Mouse (Mus musculus): Measurements from ENCODE around the gene Eri3. TPM values are rescaled to one million over a fixed set of nuclear protein-coding genes. Genes with fewer than 3 reads are reported as not detected.
A peak's percentile ranks its signal among the peaks of the same experiment; 100 is the strongest.

The Eri3 gene
- polyA plus RNA-seq, 1 experiment from 2014 or later: 90.6 TPM

DNA sequence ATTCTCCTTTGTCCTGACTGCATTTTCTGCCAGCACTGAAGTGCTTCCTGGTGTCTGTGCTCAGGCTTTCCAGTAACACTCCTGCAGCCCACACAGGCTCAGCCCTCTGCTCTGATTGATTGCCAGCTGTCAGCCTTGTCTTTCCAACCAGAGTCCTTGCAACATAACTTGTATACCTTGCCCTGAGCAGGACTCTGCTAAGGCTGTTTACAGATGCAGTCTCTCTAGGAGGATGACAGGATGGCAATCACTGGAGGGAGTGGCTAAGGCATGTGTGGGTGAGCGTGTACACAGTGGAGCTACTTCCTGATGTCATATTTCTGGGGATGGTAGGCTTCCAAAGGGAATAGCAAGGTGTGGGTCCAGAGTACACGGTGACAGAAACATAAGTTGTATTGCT lies 95.7 kb downstream of the Eri3 start:
- Histone ChIP-seq H3K4me2 (ENCODE audit: low read depth, low read length) (no peak overlapping the region), H3K9me3 (ENCODE audit: control insufficient read depth, low read length) (no peaks in the 10 kb centered on the region), H3K36me3 (ENCODE audit: control insufficient read depth, insufficient read depth, low read length) (peaks cover 2% of the 10 kb centered on the region; the same call in 1 of the 2 replicates), H3K27me3 (replicated peaks; ENCODE audit: control insufficient read depth, insufficient read depth, low read length) (no peaks in the 10 kb centered on the region), H3K9ac (ENCODE audit: low read depth, low read length) (no peak overlapping the region), H3K27ac (ENCODE audit: low read length) (peak overlapping the region; percentile 45), H3K4me1 (ENCODE audit: control insufficient read depth, insufficient read depth, low read length) (peaks cover 30% of the 10 kb centered on the region), H3K4me3 (ENCODE audit: low read length) (no peak overlapping the region)
- 50% methylated on average over 2 of the region's 2 CpGs for WGBS
- ATAC-seq: peak; percentile 85

DNA sequence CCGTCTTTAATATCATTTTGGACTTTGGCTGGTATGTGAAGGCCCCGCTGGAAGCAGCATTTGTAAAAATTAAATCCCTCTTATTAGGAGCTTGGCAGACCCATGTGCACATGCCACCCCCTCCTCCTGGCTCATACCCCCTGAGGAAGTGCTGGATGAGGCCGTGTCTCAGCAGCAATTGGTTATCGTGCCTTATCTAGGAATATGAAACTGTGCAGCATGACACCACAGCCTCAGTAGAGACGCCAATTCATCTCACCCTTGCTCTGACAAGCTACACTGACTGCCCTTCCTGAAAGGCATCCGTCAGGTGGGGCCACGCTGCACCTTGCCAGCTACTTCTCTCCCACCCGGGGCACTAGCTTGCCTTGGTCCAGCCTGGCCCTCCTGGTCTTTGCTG lies 96.3 kb downstream of the Eri3 start:
- 63% methylated on average over 8 of the region's 8 CpGs for WGBS
- Histone ChIP-seq H3K9me3 (ENCODE audit: control insufficient read depth, low read length) (no peaks in the 10 kb centered on the region), H3K27me3 (replicated peaks; ENCODE audit: control insufficient read depth, insufficient read depth, low read length) (no peaks in the 10 kb centered on the region), H3K9ac (ENCODE audit: low read depth, low read length) (no peak overlapping the region), H3K27ac (ENCODE audit: low read length) (peak overlapping the region; percentile 45; the same call in 1 of the 2 replicates), H3K4me2 (ENCODE audit: low read depth, low read length) (no peak overlapping the region), H3K36me3 (ENCODE audit: control insufficient read depth, insufficient read depth, low read length) (peaks cover 2% of the 10 kb centered on the region; the same call in 1 of the 2 replicates), H3K4me1 (ENCODE audit: control insufficient read depth, insufficient read depth, low read length) (peaks cover 24% of the 10 kb centered on the region), H3K4me3 (ENCODE audit: low read length) (no peak overlapping the region)
- ATAC-seq: peak; percentile 17; the same call in 1 of the 2 replicates

DNA sequence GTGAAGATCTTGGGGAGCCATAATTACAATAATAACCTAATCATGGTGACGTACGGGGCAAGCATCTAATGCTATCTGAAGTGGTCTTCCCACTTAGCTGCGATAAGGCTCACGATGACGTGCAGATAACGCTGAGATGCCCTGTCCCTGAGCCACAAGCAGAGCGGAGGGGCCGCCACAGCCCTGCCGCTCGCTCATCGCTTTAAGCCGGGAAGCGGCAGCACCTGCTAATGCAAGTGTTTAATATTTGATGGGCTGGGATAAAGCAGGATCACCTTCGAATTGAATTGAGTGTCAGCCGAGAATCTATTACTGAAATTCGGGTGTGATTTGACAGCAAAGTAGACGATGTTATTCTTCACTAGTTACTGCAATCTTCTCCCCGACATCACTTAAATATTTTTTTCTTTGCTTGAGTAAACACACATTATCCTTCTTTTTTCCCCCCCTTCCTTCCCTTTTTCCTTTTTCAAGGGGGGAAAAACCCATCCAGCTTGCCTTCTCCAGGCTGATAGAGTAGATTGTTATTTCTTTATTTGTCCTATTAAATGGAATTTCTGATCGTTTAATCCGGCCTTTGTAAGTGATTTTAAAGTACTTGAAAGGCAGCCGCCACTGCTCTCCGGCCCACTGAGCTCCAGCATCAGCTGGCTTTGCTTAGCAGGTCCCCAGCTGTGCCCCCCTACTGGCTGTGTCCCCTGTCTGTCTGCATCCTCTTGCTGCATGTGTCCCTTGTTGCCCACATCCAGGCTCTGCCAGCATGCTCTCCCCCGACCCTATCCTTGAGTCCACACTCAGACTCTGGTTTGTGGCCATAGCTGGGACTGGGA lies 97.0 kb downstream of the Eri3 start:
- H3K4me2 ChIP-seq (ENCODE audit: low read depth, low read length): no peak overlapping the region
- 72% methylated on average over 23 of the region's 23 CpGs for WGBS

DNA sequence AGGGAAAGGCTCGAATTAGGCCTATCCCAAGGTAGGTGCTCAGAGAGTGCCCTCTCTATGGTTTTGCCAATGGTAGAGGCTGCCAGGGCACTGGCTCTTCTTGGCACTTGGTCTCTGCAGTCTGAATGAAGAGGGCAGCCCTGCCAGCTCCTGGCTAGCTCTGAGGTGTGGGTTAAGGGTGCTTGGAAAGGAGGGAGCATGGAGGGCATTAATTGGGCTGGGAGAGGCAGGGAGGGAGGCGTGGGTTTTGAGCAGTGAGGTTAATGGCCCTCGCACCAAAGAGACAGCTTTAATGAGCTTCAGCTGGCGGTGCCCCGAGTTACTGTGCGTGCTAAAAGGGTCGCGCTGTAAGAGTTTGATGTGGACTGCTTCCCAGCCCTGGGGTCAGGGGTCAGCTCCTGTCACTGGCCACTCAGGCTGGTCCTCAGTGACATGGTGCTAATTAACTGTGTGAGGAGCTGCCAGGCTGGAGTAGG lies 101.5 kb downstream of the Eri3 start:
- no peak overlapping the region for H3K4me2 ChIP-seq (ENCODE audit: low read depth, low read length)
- H3K4me1 ChIP-seq (ENCODE audit: control insufficient read depth, insufficient read depth, low read length): no peaks in the 10 kb centered on the region
- no peak overlapping the region for H3K9ac ChIP-seq (ENCODE audit: low read depth, low read length)
- WGBS: 55% methylated on average over 8 of the region's 8 CpGs
- no peak overlapping the region for H3K4me3 ChIP-seq (ENCODE audit: low read length)
- no peak for ATAC-seq
- no peaks in the 10 kb centered on the region for H3K27me3 ChIP-seq (replicated peaks; ENCODE audit: control insufficient read depth, insufficient read depth, low read length)
- H3K27ac ChIP-seq (ENCODE audit: low read length): no peak overlapping the region
- peaks cover 2% of the 10 kb centered on the region; the same call in 1 of the 2 replicates for H3K36me3 ChIP-seq (ENCODE audit: control insufficient read depth, insufficient read depth, low read length)
- H3K9me3 ChIP-seq (ENCODE audit: control insufficient read depth, low read length): no peaks in the 10 kb centered on the region

More for the DNA sequence above, 97.0 kb downstream of the Eri3 start:
- no peaks in the 10 kb centered on the region for H3K27me3 ChIP-seq (replicated peaks; ENCODE audit: control insufficient read depth, insufficient read depth, low read length)
- no peak overlapping the region for H3K27ac ChIP-seq (ENCODE audit: low read length)
- H3K9ac ChIP-seq (ENCODE audit: low read depth, low read length): no peak overlapping the region
- H3K36me3 ChIP-seq (ENCODE audit: control insufficient read depth, insufficient read depth, low read length): peaks cover 2% of the 10 kb centered on the region; the same call in 1 of the 2 replicates
- H3K4me3 ChIP-seq (ENCODE audit: low read length): no peak overlapping the region
- ATAC-seq: no peak
- H3K4me1 ChIP-seq (ENCODE audit: control insufficient read depth, insufficient read depth, low read length): peaks cover 22% of the 10 kb centered on the region
- H3K9me3 ChIP-seq (ENCODE audit: control insufficient read depth, low read length): no peaks in the 10 kb centered on the region

DNA sequence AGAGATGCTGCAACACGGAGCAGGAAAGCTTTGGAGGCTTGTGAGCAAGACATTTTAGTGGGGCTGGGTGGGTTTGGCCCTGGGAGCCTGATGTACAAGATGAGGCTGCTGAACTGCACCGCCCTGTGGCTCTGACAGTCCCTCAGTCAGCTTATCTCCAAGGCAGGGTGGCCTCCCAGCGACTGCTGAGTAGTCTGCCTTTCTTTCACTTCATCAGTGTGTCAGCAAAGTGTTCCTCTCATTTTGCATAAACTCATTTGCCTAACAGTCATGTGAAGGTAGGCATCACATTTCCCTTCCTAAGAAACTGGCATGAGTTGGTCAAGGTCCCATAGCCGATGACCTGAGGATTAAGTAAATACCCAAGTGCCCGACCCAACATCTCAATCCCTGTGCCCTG lies 102.6 kb downstream of the Eri3 start:
- H3K4me3 ChIP-seq (ENCODE audit: low read length): no peak overlapping the region
- H3K27ac ChIP-seq (ENCODE audit: low read length): no peak overlapping the region
- no peak for ATAC-seq
- H3K9me3 ChIP-seq (ENCODE audit: control insufficient read depth, low read length): no peaks in the 10 kb centered on the region
- H3K4me1 ChIP-seq (ENCODE audit: control insufficient read depth, insufficient read depth, low read length): no peaks in the 10 kb centered on the region
- peaks cover 2% of the 10 kb centered on the region; the same call in 1 of the 2 replicates for H3K36me3 ChIP-seq (ENCODE audit: control insufficient read depth, insufficient read depth, low read length)
- 62% methylated on average over 5 of the region's 5 CpGs for WGBS
- no peak overlapping the region for H3K4me2 ChIP-seq (ENCODE audit: low read depth, low read length)
- H3K9ac ChIP-seq (ENCODE audit: low read depth, low read length): no peak overlapping the region
- no peaks in the 10 kb centered on the region for H3K27me3 ChIP-seq (replicated peaks; ENCODE audit: control insufficient read depth, insufficient read depth, low read length)

DNA sequence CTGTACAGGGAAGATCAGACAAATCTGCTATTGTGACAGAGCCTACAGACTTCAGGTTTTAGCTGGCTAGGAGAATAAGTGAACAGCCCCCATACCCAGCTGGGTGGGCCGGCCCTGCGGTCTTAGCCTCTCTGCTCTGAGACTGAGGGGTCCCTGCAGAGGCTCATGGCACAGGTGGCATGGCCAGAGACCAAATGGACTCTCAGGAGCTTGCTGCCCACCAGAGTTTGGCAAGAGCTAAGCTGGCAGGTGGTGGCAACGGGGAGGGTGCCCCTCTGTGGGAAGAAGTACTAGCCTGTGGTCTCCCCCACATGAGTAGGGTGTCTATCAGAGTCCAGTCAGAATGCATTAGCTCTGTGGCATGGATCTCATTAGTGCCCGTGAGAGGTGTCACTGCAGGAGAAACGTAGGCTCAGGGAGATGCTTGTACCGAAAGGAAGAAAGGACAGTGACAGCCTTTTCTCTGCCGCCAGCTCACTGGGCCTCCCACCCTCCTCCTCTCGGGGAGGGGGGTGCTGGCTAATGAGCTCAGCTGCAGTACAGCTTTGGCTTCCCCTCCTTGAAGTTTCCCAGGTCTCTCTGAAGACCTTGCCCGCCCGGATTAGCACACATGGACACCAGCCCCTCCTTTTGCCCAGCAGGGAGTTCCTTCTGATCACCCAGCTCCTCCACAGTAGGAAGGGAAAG lies 104.0 kb downstream of the Eri3 start:
- Histone ChIP-seq H3K4me3 (ENCODE audit: low read length) (no peak overlapping the region), H3K27ac (ENCODE audit: low read length) (no peak overlapping the region), H3K4me1 (ENCODE audit: control insufficient read depth, insufficient read depth, low read length) (0 out of 2 replicates have a peak, but pooled peaks cover 10% of the 10 kb centered on the region), H3K9ac (ENCODE audit: low read depth, low read length) (no peak overlapping the region), H3K27me3 (replicated peaks; ENCODE audit: control insufficient read depth, insufficient read depth, low read length) (no peaks in the 10 kb centered on the region), H3K9me3 (ENCODE audit: control insufficient read depth, low read length) (no peaks in the 10 kb centered on the region), H3K4me2 (ENCODE audit: low read depth, low read length) (no peak overlapping the region), H3K36me3 (ENCODE audit: control insufficient read depth, insufficient read depth, low read length) (no peaks in the 10 kb centered on the region)
- 46% methylated on average over 10 of the region's 10 CpGs for WGBS
- ATAC-seq: no peak

DNA sequence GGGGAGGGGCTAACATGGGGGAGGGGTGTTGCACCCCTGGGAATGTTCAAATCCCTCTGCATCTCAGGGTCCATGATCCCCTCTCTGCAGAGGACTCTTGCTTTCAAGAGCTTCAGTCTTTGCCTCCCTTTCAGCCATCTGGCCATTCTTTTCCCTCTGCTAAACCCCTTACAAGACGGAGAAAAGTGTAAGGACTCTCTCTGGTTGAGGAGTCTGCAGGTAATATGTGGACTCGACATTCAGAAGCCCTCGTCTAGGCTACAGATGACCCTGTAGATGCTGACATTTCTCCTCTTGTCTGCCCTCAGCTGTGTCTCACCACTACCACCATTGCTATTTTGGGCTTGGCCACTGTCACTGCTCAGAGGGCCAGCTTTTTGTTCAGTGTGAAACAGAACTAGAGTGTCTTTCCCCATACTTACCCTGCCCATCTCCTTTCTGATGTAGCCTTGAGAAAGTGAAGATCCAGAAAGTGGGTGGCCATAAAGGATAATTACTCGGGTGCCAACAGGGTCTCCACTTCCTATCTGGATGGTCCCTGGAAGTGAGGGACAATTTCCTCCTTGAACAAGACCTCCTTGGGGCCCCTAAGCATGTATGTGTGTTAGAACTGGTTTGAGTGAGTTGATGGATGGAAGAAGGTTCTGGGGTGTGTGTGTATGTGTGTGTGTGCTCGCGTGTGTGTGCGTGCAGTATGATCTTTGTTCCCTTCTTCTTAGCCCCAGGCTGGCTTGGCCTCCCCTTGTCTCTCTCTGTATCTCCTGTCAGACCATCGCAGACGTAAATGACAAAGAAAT lies 104.7 kb downstream of the Eri3 start:
- Histone ChIP-seq H3K36me3 (ENCODE audit: control insufficient read depth, insufficient read depth, low read length) (no peaks in the 10 kb centered on the region), H3K9ac (ENCODE audit: low read depth, low read length) (no peak overlapping the region), H3K4me1 (ENCODE audit: control insufficient read depth, insufficient read depth, low read length) (0 out of 2 replicates have a peak, but pooled peaks cover 10% of the 10 kb centered on the region), H3K4me2 (ENCODE audit: low read depth, low read length) (no peak overlapping the region), H3K27ac (ENCODE audit: low read length) (no peak overlapping the region), H3K27me3 (replicated peaks; ENCODE audit: control insufficient read depth, insufficient read depth, low read length) (no peaks in the 10 kb centered on the region), H3K9me3 (ENCODE audit: control insufficient read depth, low read length) (no peaks in the 10 kb centered on the region), H3K4me3 (ENCODE audit: low read length) (no peak overlapping the region)
- ATAC-seq: no peak
- WGBS: 74% methylated on average over 9 of the region's 9 CpGs

DNA sequence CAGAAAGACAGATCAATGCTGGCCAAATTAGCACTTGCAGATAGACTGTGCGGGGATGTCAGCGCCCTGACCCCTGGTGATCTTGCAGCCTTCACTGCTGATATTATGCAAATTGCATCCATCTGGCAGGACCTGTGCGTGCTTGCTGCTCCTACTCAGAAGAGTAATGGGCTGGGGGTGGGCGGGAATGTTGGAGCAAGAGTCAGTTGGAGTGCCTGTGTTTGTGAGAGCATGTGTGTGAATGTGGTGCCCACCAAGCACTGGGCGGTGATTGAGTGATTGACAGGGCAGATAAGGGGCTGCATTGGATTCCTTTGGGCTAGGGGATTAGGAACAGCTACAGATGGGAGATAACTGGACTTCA lies 105.3 kb downstream of the Eri3 start:
- H3K4me3 ChIP-seq (ENCODE audit: low read length): no peak overlapping the region
- no peak overlapping the region for H3K4me2 ChIP-seq (ENCODE audit: low read depth, low read length)
- no peaks in the 10 kb centered on the region for H3K9me3 ChIP-seq (ENCODE audit: control insufficient read depth, low read length)
- H3K36me3 ChIP-seq (ENCODE audit: control insufficient read depth, insufficient read depth, low read length): no peaks in the 10 kb centered on the region
- no peak for ATAC-seq
- no peak overlapping the region for H3K9ac ChIP-seq (ENCODE audit: low read depth, low read length)
- WGBS: 66% methylated on average over 5 of the region's 5 CpGs
- 0 out of 2 replicates have a peak, but pooled peaks cover 10% of the 10 kb centered on the region for H3K4me1 ChIP-seq (ENCODE audit: control insufficient read depth, insufficient read depth, low read length)
- H3K27ac ChIP-seq (ENCODE audit: low read length): no peak overlapping the region
- H3K27me3 ChIP-seq (replicated peaks; ENCODE audit: control insufficient read depth, insufficient read depth, low read length): no peaks in the 10 kb centered on the region

DNA sequence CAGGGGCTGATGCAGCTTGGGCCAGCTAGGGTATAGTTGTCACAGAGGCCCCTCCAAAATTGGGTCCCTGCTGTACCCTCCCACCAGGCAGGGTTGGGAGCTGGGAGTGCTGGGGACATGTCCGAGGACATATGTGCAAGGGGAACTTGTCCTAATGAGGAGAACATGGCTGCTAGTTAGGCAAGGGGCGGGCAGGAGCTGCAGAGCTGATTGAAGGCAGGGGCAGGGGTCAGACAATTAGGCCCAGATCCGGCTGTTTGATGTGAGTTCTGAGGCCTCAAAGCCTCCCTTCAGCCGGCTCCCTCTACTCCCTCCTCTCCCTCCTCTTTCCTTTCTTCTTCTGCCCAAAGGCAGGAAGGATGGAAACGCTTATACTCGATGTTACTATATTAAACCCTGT lies 106.8 kb downstream of the Eri3 start:
- H3K9ac ChIP-seq (ENCODE audit: low read depth, low read length): no peak overlapping the region
- 60% methylated on average over 6 of the region's 6 CpGs for WGBS
- H3K36me3 ChIP-seq (ENCODE audit: control insufficient read depth, insufficient read depth, low read length): no peaks in the 10 kb centered on the region
- no peak overlapping the region for H3K4me2 ChIP-seq (ENCODE audit: low read depth, low read length)
- no peak overlapping the region for H3K27ac ChIP-seq (ENCODE audit: low read length)
- no peak overlapping the region for H3K4me3 ChIP-seq (ENCODE audit: low read length)
- no peak for ATAC-seq
- no peaks in the 10 kb centered on the region for H3K9me3 ChIP-seq (ENCODE audit: control insufficient read depth, low read length)
- H3K4me1 ChIP-seq (ENCODE audit: control insufficient read depth, insufficient read depth, low read length): 0 out of 2 replicates have a peak, but pooled peaks cover 10% of the 10 kb centered on the region
- H3K27me3 ChIP-seq (replicated peaks; ENCODE audit: control insufficient read depth, insufficient read depth, low read length): no peaks in the 10 kb centered on the region

All from intestine, embryonic 16.5 days (tissue).